Mouse (Mus musculus) thymus, postnatal 0 days (tissue): ENCODE measurements around the gene Ky. TPM values are rescaled to one million over a fixed set of nuclear protein-coding genes. Genes with fewer than 3 reads are reported as not detected.

Experiments
- DNase-seq: peaks from one replicate; pipeline ENCODE4 v3.0.0-alpha.2; 2015; ENCODE audit warnings: low spot score
- polyA plus RNA-seq: library from polyadenylated mRNA; unstranded; fragments of >200 nt; fragmentation: Nextera tagmentation; extraction: Ambion mirVana; gene quantifications from 2 replicates; pipeline ENCODE4 v1.2.1, GENCODE M21; 2015

Ky gene
- polyA plus RNA-seq, 1 experiment from 2014 or later = 0.12 TPM

DNA sequence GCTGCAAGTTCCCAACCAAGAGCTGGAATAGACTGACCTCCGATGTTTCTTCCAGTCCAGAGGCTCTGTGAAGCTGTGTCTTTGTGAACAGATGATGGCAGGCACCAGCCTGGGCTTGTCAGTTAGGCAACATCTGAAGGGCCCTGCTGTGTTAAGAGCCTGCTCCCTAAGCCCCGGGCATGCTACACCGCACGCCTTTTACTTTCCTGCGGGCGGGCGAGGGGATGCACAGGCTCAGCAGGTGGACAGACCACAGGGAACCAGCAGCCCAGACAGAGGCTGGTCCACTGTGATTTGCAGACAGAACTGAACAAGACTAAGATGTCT is 41.4 kb downstream of the Ky start:
- no peak for DNase-seq

DNA sequence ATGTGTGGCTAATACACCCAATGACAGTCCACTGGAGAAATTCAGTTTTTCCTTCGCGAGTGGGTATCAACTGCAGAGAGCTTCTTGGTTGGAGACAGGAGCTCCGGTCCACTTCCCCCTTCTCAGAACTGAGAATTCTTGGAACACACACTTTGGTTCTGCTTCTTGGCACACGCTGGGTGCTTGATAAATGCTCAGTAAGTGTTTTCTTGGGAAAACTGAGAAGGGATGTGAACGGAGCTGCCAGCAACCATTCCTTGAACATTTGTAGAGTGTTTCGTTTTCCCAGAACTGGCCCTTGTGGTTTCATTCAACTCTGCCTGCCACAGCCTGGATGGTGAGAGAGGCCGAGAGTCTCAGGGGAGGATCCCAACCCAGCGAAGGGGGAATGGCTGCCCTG is 43.7 kb downstream of the Ky start:
- DNase-seq = no peak

DNA sequence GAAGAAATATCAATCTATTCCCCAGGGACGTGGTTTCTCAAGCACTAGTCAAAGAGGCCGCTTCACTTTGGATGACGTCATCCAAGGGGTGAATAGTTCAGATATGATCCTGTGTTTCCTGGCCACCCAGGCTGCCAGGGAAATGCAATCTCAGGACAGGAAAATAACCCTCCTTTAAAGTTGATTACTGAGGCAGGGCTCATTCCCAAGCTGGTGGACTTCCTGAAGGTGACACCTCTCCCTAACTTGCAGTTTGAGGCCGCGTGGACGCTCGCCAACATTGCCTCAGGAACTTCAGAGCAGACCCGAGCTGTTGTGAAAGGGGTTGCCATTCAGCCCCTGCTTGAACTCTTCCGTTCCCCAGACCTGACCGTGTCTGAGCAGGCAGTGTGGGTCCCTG is 46.2 kb downstream of the Ky start:
- no peak for DNase-seq

DNA sequence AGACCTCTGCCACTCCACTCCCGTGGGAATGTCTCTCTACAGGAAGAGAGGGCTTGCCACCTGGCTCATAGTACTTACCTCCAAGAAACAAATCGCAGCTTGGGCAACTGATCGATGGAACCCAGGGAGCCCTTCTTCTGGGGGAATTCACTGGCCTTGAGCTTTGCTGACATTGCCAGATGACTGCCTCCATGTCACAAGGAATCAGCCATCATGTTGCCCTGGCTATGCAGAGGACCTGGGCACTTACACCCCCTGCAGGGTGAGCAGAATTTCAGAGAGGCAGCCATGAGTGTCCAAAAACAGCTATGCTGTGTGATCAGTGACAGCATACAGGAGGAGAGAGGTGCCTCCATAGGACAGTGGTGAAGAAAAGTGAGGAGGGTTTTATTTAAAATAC is 48.2 kb downstream of the Ky start:
- no peak for DNase-seq

DNA sequence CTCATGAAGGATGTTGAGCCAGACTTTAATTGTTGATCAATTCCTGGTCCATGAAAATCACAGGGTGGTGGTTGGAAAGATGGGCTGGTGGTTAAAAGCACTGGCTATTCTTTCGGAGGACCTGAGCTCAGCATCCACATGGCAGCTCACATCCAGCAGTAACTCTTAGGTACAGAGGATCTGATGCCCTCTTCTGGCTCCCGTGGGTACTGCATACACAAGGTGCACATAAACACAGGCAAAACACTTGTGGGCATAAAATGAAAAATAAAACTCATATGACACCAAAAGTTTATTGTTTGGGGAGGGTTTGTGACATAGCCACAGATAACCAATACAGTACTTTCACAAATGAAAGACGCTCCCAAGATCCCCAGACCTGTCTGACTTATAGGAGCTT is 52.9 kb downstream of the Ky start:
- no peak for DNase-seq

DNA sequence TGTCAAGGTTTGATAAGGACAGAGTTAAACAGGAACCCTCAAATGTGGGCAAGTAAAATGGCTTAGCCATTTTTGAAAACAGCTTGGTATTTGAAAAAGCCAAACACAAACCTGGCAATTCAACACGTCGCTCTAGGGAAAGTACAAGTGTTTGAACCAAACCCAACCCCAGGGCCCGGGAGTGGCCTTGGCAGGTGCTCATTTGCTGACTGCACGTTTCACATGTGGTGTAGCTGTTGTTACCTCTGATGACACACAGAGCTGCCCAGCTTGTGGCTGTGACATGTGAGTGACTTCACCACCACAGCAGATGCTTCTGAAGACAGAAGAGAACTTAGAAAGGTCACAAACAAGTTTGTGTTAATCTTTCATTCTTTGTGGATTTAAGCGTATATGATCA is 67.3 kb downstream of the Ky start:
- DNase-seq = no peak

DNA sequence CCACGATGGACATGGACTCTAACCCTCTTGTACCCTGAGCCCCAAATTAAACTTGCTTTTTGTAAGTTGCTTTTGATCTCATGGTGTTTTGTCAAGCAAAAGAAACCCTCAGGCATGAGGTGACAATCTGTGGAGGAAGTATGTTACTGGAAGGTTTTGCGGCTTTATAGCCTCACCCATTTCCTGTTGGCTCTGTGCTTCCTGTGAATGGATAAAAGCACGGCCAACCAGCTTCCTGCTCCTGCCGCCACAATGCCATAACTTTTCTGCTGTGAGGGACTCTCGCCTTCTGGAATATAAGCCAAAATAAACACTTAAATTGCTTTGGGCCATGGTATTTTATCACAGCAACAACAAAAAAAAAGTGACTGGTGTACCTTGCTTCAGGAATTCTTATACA is 71.9 kb downstream of the Ky start:
- DNase-seq = peak; percentile 32

DNA sequence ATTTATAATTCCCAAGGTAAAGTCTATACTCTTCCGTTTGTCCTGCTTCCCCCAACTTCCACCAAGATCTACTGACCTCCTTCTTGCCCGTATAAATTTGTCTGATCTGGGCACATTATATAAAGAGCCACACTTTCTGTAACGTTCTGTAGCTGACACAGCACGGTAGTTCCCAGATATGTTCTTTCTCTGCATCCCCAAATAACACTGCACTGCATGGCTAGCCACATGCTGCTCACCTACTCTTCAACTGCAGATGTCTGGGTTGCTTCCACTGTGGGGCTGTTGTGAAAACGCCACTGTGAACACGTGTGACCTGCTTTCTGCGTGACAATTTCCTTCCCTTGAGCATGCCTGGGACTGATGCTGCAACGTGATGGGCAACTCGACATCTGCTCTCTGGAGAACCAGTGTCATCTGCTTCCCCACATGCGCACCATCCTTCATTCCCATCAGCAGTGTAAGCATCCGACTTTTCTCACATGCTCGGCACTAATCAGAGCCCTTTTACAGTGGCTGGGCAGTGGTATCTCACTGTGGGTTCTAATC is 76.4 kb downstream of the Ky start:
- DNase-seq = no peak

DNA sequence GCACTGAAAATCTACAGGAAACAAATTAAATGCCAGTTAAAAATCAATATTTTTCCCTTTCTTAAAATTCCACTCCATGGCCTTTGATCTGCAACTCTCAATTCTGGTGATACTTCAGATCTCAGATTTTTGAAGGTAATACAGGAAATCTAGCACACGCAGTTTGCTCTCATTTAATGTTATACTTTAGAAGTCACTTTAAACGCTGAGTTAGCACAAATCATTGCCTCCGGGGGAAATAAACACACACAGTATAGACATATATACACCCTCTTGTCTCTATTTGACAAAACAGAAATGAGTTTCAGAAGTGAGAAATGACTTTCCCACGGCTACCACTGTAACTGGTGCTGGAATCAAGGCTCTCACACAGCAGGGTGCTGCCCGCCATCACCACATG is 81.8 kb downstream of the Ky start:
- no peak for DNase-seq

DNA sequence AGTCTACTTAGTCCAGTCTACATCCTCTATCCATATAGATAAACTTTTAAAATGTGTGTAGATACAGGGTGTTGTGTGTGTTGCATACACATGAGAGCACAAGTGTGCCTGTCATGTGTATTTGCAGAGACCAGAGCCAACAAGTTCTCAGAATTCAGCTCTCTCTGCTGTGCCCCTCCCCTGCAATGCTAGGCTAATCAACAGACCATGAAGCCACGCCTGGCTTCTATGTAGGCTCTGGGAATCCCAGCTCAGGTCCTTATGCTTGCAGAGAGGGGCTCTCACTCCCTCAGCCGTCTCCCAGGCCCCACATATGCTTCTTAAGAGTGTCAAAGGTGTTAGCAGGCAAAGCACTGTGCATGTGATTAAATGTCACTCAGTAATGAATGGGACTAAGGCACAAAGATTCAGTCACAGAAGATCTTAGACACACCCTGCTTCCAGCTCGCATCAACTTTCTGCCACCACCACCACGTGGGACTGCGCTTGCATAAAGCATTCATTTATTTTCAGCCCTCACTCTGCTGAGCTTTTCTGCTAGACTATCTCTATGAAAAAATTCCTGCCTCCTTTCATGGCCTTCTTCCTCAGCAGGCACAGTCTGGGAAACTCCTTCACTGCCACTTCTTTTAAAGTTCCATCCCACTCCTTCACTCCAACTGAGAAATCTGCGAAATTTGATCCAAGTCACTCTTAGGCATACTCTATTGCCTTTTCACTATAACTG is 89.3 kb downstream of the Ky start:
- DNase-seq = no peak

Other genes with a start within 250 kb of the Ky start
- 0.17 and 0.23 TPM in 2 replicates for gene Ephb1, start 151.1 kb upstream of the Ky start, polyA plus RNA-seq
- 181 and 185 TPM in 2 replicates for gene Anapc13, start 120.5 kb downstream of the Ky start, polyA plus RNA-seq
- 51.7 and 53.3 TPM in 2 replicates for gene Cep63, start 120.8 kb downstream of the Ky start, polyA plus RNA-seq
- gene Amotl2, start 210.9 kb downstream of the Ky start, polyA plus RNA-seq = 4.9 and 6.4 TPM in 2 replicates